Mouse (Mus musculus) embryonic facial prominence, embryonic 11.5 days (tissue): ENCODE data around the gene Lrrc4c. TPM values are rescaled to one million over a fixed set of nuclear protein-coding genes. Genes with fewer than 3 reads are reported as not detected.

Source experiments
- ATAC-seq: fragments of 200-750 bp; cut with Nextera tagmentation; replicated peaks from 2 replicates; pipeline ENCODE4 v1.8.0; 2017; ENCODE audit warnings: low read depth; ENCODE audit not compliant: insufficient number of reproducible peaks, low FRiP score, low TSS enrichment
- DNase-seq: peaks from one replicate; pipeline ENCODE4 v3.0.0-alpha.2; 2015; ENCODE audit warnings: low spot score
- H3K27ac ChIP-seq: fragments of 300-500 bp; sonication (generic); replicated peaks from 2 replicates; pipeline ENCODE4 v1.5.1; 2014; ENCODE audit warnings: mild to moderate bottlenecking, low read depth, low read length, control low read depth
- H3K27me3 ChIP-seq: fragments of 300-500 bp; sonication (generic); 2 replicates; pipeline ENCODE4 v1.6.1; 2014; ENCODE audit warnings: mild to moderate bottlenecking, low read length, moderate library complexity, mixed read lengths; ENCODE audit not compliant: control insufficient read depth, insufficient read depth
- H3K36me3 ChIP-seq: fragments of 300-500 bp; sonication (generic); replicated peaks from 2 replicates; pipeline ENCODE4 v1.6.1; 2014; ENCODE audit warnings: low read depth, mild to moderate bottlenecking, low read length, moderate library complexity, mixed read lengths; ENCODE audit not compliant: control insufficient read depth, insufficient read depth
- H3K4me1 ChIP-seq: fragments of 300-500 bp; sonication (generic); 2 replicates; pipeline ENCODE4 v1.6.1; 2014; ENCODE audit warnings: low read length, mixed read lengths; ENCODE audit not compliant: control insufficient read depth, insufficient read depth
- H3K4me2 ChIP-seq: fragments of 300-500 bp; sonication (generic); 2 replicates; pipeline ENCODE4 v1.6.1; 2014; ENCODE audit warnings: low read depth, mild to moderate bottlenecking, control low read depth, low read length, moderate library complexity
- H3K4me3 ChIP-seq: fragments of 300-500 bp; sonication (generic); 2 replicates; pipeline ENCODE4 v1.5.1; 2014; ENCODE audit warnings: low read depth, low read length, control low read depth
- H3K9ac ChIP-seq: fragments of 300-500 bp; sonication (generic); replicated peaks from 2 replicates; pipeline ENCODE4 v1.6.1; 2014; ENCODE audit warnings: mild to moderate bottlenecking, control low read depth, low read length
- H3K9me3 ChIP-seq: fragments of 300-500 bp; sonication (generic); replicated peaks from 2 replicates; pipeline ENCODE4 v1.6.1; 2016; ENCODE audit warnings: mild to moderate bottlenecking, low read length, inconsistent platforms, mixed read lengths; ENCODE audit not compliant: control insufficient read depth
- WGBS: fragments of 180-500 bp; shearing (Covaris S2); extraction: QIAGEN DNeasy Blood & Tissue Kit; methylation state at CpG from one replicate; pipeline ENCODE4 v1.1.7; 2014; 5-methylcytosine and 5-hydroxymethylcytosine counted together
- polyA plus RNA-seq: library from polyadenylated mRNA; unstranded; fragments of >200 nt; fragmentation: Nextera tagmentation; extraction: Ambion mirVana; gene quantifications from 2 replicates; pipeline ENCODE4 v1.2.1, GENCODE M21; 2014

Gene Lrrc4c
- 1.4 and 2.2 TPM in 2 replicates for polyA plus RNA-seq

GRCm38 (mm10) chr2:96317387-96318299 is at the start of gene Lrrc4c:
Gene Lrrc4c (plus strand): TSS chr2:96318169.
- H3K27me3 ChIP-seq: no peaks in the 10 kb centered on the region
- DNase-seq (peak; percentile 25), ATAC-seq (peak; percentile 67)
- H3K27ac ChIP-seq: no peak within 1 kb of the TSS
- 9% methylated on average over 18 of the region's 18 CpGs for WGBS
- H3K36me3 ChIP-seq: no peaks in the 10 kb centered on the region
- H3K4me2 ChIP-seq: peak within 1 kb of the TSS; percentile 43
- peak within 1 kb of the TSS; percentile 24 for H3K4me3 ChIP-seq
- H3K4me1 ChIP-seq: no peaks in the 10 kb centered on the region
- no peaks in the 10 kb centered on the region for H3K9me3 ChIP-seq
- no peak within 1 kb of the TSS; the same call in 1 of the 2 replicates for H3K9ac ChIP-seq

DNA sequence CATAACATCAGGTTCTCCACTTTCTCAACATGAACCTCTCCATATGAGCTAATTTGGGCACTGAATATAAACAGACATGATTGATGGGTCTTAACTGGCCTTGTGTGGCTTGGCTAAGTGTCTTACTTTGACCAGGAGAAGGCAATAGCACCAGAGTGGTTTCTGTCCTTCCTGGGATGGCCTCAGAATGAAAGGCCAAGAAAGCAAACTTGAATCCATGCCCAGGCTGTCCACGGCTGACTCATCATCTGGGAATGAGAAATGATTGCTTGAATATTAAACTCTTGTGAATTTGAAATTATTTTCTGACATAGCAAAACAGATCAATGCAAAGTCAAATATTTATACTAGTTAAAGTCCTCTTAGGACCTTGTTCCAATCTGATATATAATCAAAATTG is 42.9 kb upstream of the Lrrc4c start:
- Histone ChIP-seq H3K4me1 (no peaks in the 10 kb centered on the region), H3K36me3 (no peaks in the 10 kb centered on the region), H3K4me2 (no peak overlapping the region), H3K27ac (no peak overlapping the region), H3K9ac (no peak overlapping the region), H3K27me3 (no peaks in the 10 kb centered on the region), H3K4me3 (no peak overlapping the region), H3K9me3 (no peaks in the 10 kb centered on the region)
- DNase-seq (no peak), ATAC-seq (no peak)
- 83% methylated on average over 1 of the region's 1 CpGs for WGBS

- no peak for ATAC-seq
- no peak for DNase-seq
- Histone ChIP-seq H3K9me3 (no peaks in the 10 kb centered on the region), H3K4me1 (no peaks in the 10 kb centered on the region), H3K4me2 (no peak overlapping the region), H3K27me3 (no peaks in the 10 kb centered on the region), H3K9ac (no peak overlapping the region), H3K36me3 (no peaks in the 10 kb centered on the region), H3K4me3 (no peak overlapping the region), H3K27ac (no peak overlapping the region)
- WGBS: 72% methylated on average over 5 of the region's 5 CpGs
Measured at GRCm38 (mm10) chr2:96282926-96283325, 35.0 kb upstream of the Lrrc4c start.

DNA sequence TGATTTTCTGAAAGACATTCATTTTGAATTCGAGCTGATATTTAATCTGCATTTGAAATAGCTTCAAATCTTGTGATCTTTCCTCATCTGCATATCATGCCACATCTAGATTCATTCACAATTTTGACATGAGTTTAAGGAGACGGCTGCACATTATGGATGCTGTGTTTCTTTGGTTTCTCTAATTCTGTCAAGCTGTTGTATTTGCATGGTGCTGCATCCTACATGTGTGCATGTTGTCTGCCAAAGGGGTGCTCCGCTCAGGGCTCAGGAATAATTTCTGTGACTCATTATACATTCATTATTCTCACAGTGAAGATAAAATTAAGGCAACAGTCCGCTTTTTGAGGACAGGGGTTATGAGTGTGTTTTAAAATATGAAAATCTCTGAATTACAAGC is 30.5 kb upstream of the Lrrc4c start:
- H3K9ac ChIP-seq: no peak overlapping the region
- ATAC-seq: no peak
- WGBS: 72% methylated on average over 4 of the region's 4 CpGs
- H3K27ac ChIP-seq: no peak overlapping the region
- H3K4me3 ChIP-seq: no peak overlapping the region
- H3K4me2 ChIP-seq: no peak overlapping the region
- no peaks in the 10 kb centered on the region for H3K4me1 ChIP-seq
- no peaks in the 10 kb centered on the region for H3K36me3 ChIP-seq
- H3K9me3 ChIP-seq: no peaks in the 10 kb centered on the region
- H3K27me3 ChIP-seq: no peaks in the 10 kb centered on the region
- DNase-seq: no peak

DNA sequence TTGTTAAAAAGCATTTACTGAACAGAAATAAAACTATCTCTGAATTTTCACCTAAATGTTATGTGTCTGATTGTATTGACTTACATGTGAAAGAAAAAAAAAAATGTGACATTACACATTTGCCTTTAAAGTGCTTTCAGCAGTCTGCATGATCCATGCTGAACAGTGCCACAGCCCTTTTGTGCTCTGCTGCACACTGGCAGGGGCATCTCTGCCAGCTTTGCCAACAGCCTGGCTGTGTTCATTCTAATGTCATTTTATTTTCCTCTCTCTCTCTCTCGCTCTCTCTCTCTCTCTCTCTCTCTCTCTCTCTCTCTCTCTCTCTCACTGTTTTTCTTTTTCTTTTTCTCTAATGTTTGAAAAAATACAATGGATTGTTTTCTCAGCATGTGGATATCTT is 27.4 kb upstream of the Lrrc4c start:
- ATAC-seq (no peak), DNase-seq (no peak)
- Histone ChIP-seq H3K27ac (no peak overlapping the region), H3K36me3 (no peaks in the 10 kb centered on the region), H3K4me2 (no peak overlapping the region), H3K4me3 (no peak overlapping the region), H3K9ac (no peak overlapping the region), H3K4me1 (no peaks in the 10 kb centered on the region), H3K27me3 (no peaks in the 10 kb centered on the region), H3K9me3 (no peaks in the 10 kb centered on the region)
- WGBS: 67% methylated on average over 1 of the region's 1 CpGs

DNA sequence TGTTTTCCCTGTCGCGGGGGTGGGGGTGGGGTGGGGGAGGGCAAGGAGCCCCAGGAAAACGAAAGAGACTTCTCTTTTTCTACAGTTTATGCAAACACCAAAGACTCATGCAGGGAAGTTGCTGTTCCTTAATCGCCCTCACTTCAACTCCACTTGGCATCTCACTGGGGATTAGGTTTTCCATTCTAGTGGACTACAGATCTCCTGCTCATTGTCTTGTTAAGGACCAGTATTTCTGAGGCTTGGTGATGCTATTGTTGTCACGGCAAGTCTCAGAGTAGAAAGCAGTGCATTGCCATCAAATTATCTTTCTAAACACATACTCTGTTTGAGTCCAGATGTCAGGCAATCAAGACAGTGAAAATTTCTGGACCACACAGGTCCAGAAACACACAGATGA is 2.9 kb upstream of the Lrrc4c start:
- H3K27ac ChIP-seq: no peak overlapping the region
- no peaks in the 10 kb centered on the region for H3K27me3 ChIP-seq
- H3K4me2 ChIP-seq: no peak overlapping the region
- no peak overlapping the region for H3K9ac ChIP-seq
- ATAC-seq (no peak), DNase-seq (no peak)
- WGBS: 12% methylated on average over 5 of the region's 5 CpGs
- no peaks in the 10 kb centered on the region for H3K4me1 ChIP-seq
- no peaks in the 10 kb centered on the region for H3K9me3 ChIP-seq
- H3K4me3 ChIP-seq: no peak overlapping the region
- H3K36me3 ChIP-seq: no peaks in the 10 kb centered on the region

DNA sequence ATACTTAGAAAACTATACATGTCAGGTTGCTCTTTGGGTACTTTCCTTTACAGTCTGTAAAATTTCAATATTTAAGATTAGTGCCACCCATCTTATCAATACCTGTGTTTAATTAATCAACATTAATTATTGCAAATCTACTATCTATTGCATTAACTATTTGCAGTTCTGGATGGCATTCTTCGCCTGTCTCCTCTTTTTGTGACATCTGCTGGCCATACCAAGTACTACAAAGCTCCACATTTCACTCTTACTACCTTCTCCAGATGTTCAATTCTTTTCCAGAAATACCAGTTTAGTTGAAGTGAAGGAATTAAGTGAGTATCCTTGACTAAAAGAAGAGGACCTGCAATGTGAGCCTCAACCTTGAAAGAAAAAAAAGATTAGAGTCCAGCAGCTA is 1.4 kb upstream of the Lrrc4c start:
- no peak overlapping the region for H3K9ac ChIP-seq
- H3K9me3 ChIP-seq: no peaks in the 10 kb centered on the region
- no peaks in the 10 kb centered on the region for H3K36me3 ChIP-seq
- H3K27me3 ChIP-seq: no peaks in the 10 kb centered on the region
- WGBS: 40% methylated on average over 1 of the region's 1 CpGs
- no peak overlapping the region for H3K27ac ChIP-seq
- ATAC-seq (no peak), DNase-seq (peak; percentile 16)
- no peak overlapping the region for H3K4me3 ChIP-seq
- H3K4me1 ChIP-seq: no peaks in the 10 kb centered on the region
- no peak overlapping the region for H3K4me2 ChIP-seq

- Histone ChIP-seq H3K9me3 (no peaks in the 10 kb centered on the region), H3K9ac (no peak overlapping the region), H3K4me1 (no peaks in the 10 kb centered on the region), H3K27me3 (no peaks in the 10 kb centered on the region), H3K27ac (no peak overlapping the region), H3K36me3 (no peaks in the 10 kb centered on the region), H3K4me3 (no peak overlapping the region; the same call in 1 of the 2 replicates), H3K4me2 (no peak overlapping the region)
- peak; percentile 8 for DNase-seq
- ATAC-seq: no peak
- WGBS: 10% methylated on average over 7 of the region's 7 CpGs
Measured at GRCm38 (mm10) chr2:96318556-96318955, 587 bp downstream of the Lrrc4c start.
